Mouse (Mus musculus): Measurements from ENCODE around the gene Tmem30b. TPM values are rescaled to one million over a fixed set of nuclear protein-coding genes. Genes with fewer than 3 reads are reported as not detected.
A peak's percentile ranks its signal among the peaks of the same experiment; 100 is the strongest.
"Not testable (repeated sequence)": the region's sequence is repeated elsewhere in the genome, so short reads cannot be mapped to it uniquely, and the experiment has no call there.

Gene Tmem30b
- polyA plus RNA-seq, 1 experiment from 2014 or later: 9.8 TPM

DNA sequence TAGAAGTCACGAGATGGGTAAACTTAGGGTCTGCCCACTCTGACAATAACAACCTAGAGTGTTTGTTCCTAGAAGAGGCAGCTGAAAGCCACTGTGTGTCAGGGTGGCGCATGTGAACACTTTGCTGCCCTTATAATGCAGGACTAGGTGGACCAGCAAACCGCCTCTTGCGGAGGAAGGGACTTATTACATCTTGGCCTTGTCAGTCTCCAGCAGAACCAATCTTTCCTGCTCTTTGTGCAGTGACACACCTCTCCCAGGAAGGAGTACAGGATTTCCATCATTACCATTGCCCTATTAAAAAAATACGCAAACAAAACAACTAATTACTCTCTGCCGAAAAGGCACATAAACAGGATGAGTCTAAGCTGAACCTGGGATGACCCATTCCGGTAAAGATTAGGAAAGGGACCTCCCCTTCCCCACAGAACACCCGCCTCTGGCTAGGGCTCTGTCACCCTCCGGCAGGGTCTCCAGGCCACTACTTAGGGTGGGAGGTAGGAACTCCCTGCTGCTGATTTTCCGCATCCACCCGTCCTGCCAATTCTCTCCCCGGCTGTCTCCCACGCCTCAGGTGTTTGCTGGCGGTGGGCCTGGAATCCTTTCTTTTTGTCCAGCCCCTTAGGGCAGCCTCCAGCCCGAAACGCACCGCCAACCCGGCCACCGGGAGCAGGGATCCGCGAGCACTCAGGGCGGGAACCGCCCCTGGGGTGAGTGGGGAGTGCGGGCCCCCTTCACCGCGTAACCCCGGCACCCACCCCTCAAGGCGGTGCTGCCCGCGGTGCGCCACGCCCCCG, 37.8 kb upstream of the Tmem30b start:
- H3K9ac ChIP-seq: peak overlapping the region; percentile 83
- no peaks in the 10 kb centered on the region for H3K36me3 ChIP-seq
- peaks cover 39% of the 10 kb centered on the region for H3K27me3 ChIP-seq
- ATAC-seq (replicated peaks; ENCODE audit: low FRiP score): no peak; the same call in 1 of the 2 replicates
- H3K4me2 ChIP-seq: peak overlapping the region; percentile 87
- WGBS: 6% methylated on average over 33 of the region's 33 CpGs
- peaks cover 22% of the 10 kb centered on the region for H3K4me1 ChIP-seq
- H3K9me3 ChIP-seq (replicated peaks): no peaks in the 10 kb centered on the region
- peak overlapping the region; percentile 79 for H3K4me3 ChIP-seq (replicated peaks)
- H3K27ac ChIP-seq: peak overlapping the region; percentile 88

DNA sequence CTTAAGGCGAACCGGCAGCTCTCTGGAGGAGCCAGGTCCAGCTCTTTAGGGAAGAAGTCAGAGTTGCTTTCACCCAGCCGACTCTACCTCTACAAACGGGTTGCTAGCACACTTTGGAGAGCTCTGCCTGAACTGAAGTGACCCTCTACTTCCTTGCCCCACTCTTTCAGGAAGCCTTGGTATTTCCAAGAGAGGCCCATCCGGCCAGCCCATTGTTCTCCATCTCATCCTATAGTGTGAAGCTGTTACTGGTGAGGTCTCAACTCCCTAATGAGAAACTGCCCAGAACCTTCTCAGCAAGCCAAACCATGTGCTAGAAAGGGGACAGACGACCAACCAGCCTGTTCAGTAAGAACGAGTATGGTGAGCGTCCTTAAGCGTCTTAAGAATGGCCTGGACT, 37.1 kb upstream of the Tmem30b start:
- 72% methylated on average over 9 of the region's 9 CpGs for WGBS
- no peak for ATAC-seq (replicated peaks; ENCODE audit: low FRiP score)
- H3K4me2 ChIP-seq: no peak overlapping the region
- H3K4me1 ChIP-seq: peaks cover 22% of the 10 kb centered on the region
- no peak overlapping the region for H3K9ac ChIP-seq
- no peaks in the 10 kb centered on the region for H3K36me3 ChIP-seq
- H3K9me3 ChIP-seq (replicated peaks): no peaks in the 10 kb centered on the region
- peaks cover 34% of the 10 kb centered on the region for H3K27me3 ChIP-seq
- no peak overlapping the region for H3K4me3 ChIP-seq (replicated peaks)
- peak overlapping the region; percentile 88 for H3K27ac ChIP-seq

DNA sequence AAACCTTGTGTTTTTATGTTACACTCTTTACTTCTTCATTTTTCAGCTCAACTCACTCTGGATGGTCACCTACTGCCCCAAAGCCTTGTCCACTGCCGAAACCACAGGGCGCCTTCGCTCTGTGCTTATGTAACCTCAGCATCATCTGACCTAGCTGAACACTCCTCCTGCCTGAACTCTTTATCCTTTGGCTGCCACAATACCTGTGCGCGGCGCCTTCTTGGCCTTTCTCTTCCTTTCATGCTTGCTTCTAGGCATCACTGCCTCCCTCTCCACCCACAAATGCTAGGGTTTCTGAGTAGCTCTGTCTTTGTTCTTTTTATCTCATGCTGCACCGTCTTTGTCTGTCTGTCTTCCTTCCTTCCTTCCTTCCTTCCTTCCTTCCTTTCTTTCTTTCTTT, 34.6 kb upstream of the Tmem30b start:
- no peak for ATAC-seq (replicated peaks; ENCODE audit: low FRiP score)
- no peak overlapping the region for H3K27ac ChIP-seq
- WGBS: 84% methylated on average over 7 of the region's 7 CpGs
- H3K27me3 ChIP-seq: peaks cover 14% of the 10 kb centered on the region
- no peak overlapping the region for H3K4me3 ChIP-seq (replicated peaks)
- no peaks in the 10 kb centered on the region for H3K9me3 ChIP-seq (replicated peaks)
- peaks cover 17% of the 10 kb centered on the region for H3K4me1 ChIP-seq
- no peaks in the 10 kb centered on the region for H3K36me3 ChIP-seq
- no peak overlapping the region for H3K4me2 ChIP-seq
- H3K9ac ChIP-seq: no peak overlapping the region

DNA sequence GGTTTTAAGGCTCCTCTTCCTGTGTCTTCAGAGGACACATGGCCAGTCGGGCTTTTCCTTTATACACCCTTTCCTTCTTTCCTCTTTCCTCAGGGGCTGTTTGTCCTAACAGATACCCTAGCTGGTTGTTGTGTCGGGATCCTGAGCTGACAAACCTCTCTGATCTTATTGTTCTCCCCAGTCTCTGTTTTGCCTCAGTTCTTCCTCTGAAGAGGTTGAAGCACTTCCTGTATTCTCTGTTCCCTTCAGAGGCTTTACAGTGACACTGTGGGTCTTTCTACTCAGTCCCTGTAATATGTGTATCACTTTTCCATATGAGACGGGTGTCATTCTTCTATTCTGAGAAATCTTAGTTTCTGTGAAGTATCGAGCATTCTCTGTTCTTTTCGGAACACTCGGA, 31.9 kb upstream of the Tmem30b start:
- H3K27ac ChIP-seq: no peak overlapping the region
- no peak for ATAC-seq (replicated peaks; ENCODE audit: low FRiP score)
- no peaks in the 10 kb centered on the region for H3K36me3 ChIP-seq
- H3K27me3 ChIP-seq: peaks cover 6% of the 10 kb centered on the region
- no peaks in the 10 kb centered on the region for H3K4me1 ChIP-seq
- H3K4me2 ChIP-seq: no peak overlapping the region
- H3K4me3 ChIP-seq (replicated peaks): no peak overlapping the region
- H3K9me3 ChIP-seq (replicated peaks): no peaks in the 10 kb centered on the region
- 67% methylated on average over 6 of the region's 6 CpGs for WGBS
- H3K9ac ChIP-seq: no peak overlapping the region

DNA sequence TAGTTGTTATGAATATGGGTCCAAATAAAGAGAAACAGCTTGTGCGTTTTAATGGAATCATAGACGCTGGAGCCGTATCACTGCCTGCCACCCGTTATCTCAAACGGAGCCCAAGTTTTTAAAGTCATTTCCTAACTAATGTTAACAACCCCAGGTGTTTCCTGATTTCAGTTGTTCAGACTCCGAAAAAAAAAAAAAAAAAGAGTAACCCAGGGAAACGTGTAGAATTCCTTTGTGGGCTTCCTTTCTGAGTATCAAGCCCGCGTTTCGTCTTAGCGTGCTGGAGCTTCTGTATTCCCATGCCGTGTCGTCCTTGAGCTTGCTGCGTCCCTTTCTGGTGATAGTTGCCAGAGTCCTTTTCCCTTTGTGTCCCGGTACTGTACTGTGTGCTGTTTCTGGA, 28.4 kb upstream of the Tmem30b start:
- peak overlapping the region; percentile 6; the same call in 1 of the 2 replicates for H3K4me2 ChIP-seq
- WGBS: 78% methylated on average over 15 of the region's 15 CpGs
- 0 out of 2 replicates have a peak overlapping the region, but pooled peaks have one; percentile 41 for H3K27ac ChIP-seq
- H3K36me3 ChIP-seq: no peaks in the 10 kb centered on the region
- no peak overlapping the region for H3K9ac ChIP-seq
- H3K27me3 ChIP-seq: no peaks in the 10 kb centered on the region
- H3K4me1 ChIP-seq: no peaks in the 10 kb centered on the region
- no peak overlapping the region for H3K4me3 ChIP-seq (replicated peaks)
- 0 out of 2 replicates have a peak, but pooled peaks cover 2% of the 10 kb centered on the region for H3K9me3 ChIP-seq (replicated peaks)
- no peak for ATAC-seq (replicated peaks; ENCODE audit: low FRiP score)

DNA sequence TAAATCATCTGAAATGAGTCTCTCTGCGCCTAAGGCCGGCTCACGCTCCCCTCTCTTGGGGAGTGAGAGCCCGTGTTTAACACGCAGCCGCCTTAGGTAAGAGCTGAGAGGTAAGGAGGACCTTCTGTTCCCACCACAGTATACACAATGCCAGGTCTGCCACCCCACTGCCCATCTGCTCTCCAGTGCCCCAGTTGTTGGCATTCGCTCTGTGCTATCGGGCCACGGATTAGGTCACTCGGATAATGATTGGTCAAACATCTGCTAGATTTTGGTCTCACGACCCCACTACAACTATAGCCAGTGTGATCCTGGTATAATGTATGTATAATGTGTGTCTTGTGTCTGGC, 19.4 kb upstream of the Tmem30b start:
- Histone ChIP-seq H3K4me1 (peaks cover 6% of the 10 kb centered on the region; the same call in 1 of the 2 replicates), H3K36me3 (no peaks in the 10 kb centered on the region), H3K9ac (0 out of 2 replicates have a peak overlapping the region, but pooled peaks have one; percentile 8), H3K4me3 (replicated peaks) (peak overlapping the region; percentile 35), H3K27ac (no peak overlapping the region), H3K27me3 (peaks cover 11% of the 10 kb centered on the region; the same call in 1 of the 2 replicates), H3K4me2 (peak overlapping the region; percentile 60), H3K9me3 (replicated peaks) (no peaks in the 10 kb centered on the region)
- no peak; the same call in 1 of the 2 replicates for ATAC-seq (replicated peaks; ENCODE audit: low FRiP score)
- WGBS: 73% methylated on average over 11 of the region's 11 CpGs

DNA sequence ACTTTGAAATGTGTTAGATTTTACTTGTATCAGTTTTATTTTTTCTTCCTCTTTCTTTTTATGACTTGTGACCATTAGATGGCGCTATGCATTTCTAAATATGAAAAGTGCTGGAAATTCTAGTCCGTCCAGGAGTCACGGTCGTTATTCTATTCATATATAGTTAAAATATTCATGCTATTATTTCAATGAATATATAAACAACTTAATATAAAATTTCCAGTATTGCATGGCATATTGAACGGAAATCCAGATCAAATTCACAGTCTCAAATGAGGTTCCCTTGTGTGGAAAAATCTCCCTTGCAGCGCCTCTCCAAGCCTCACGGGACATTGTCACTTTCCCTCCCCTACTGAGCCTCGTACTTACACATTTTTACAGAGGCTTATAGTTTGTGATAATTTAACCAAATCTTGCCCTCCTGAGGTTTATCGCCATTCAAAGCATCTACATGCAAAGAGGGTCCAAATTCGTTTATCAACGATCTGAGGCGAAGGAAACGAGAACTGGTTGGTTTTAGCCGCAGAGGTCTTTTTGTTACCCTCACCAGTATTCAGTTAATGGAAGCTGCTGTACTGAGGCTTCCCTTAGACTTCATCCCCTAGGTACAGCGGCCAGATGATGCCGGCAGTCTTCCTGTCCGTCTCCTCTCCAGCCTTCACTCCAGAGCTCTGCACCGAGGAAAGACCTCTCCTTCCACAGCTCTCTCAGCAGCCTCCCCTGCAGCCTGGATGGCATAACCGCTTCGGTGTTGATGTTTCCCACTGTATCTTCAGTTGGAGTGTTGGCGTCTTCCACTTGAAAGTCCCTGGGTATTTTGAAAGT, 18.8 kb upstream of the Tmem30b start:
- H3K9ac ChIP-seq: peak overlapping the region; percentile 8; the same call in 1 of the 2 replicates

DNA sequence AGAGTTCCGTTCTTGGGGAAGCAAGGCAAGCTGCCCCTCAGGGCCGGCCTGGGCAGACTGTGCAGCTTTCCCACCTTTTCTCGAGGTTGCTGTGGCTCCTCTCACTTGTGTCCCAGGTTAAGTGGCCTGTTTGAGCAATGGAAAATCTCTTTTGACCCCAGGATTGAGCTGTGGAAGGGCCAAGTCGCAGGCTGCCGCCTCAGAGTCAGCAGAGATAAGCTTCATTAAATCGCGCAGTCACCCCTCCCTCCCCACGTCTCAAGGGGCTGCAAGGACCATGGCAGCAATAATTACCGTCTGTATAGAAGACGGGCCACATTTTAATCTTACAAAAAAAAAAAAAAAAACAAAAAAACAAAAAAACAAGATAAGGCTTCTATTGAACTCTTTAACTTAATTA, 18.0 kb upstream of the Tmem30b start:
- Histone ChIP-seq H3K4me1 (peaks cover 6% of the 10 kb centered on the region; the same call in 1 of the 2 replicates), H3K9ac (no peak overlapping the region), H3K27ac (no peak overlapping the region), H3K9me3 (replicated peaks) (no peaks in the 10 kb centered on the region), H3K4me2 (no peak overlapping the region), H3K4me3 (replicated peaks) (no peak overlapping the region), H3K27me3 (peaks cover 11% of the 10 kb centered on the region; the same call in 1 of the 2 replicates), H3K36me3 (no peaks in the 10 kb centered on the region)
- ATAC-seq (replicated peaks; ENCODE audit: low FRiP score): no peak
- 20% methylated on average over 10 of the region's 10 CpGs for WGBS

More for the DNA sequence above, 18.8 kb upstream of the Tmem30b start:
- H3K4me3 ChIP-seq (replicated peaks): peak overlapping the region; percentile 35
- peaks cover 6% of the 10 kb centered on the region; the same call in 1 of the 2 replicates for H3K4me1 ChIP-seq
- no peak overlapping the region for H3K27ac ChIP-seq
- H3K36me3 ChIP-seq: no peaks in the 10 kb centered on the region
- no peaks in the 10 kb centered on the region for H3K9me3 ChIP-seq (replicated peaks)
- WGBS: 27% methylated on average over 21 of the region's 21 CpGs
- peaks cover 11% of the 10 kb centered on the region; the same call in 1 of the 2 replicates for H3K27me3 ChIP-seq
- ATAC-seq (replicated peaks; ENCODE audit: low FRiP score): no peak
- H3K4me2 ChIP-seq: peak overlapping the region; percentile 60

DNA sequence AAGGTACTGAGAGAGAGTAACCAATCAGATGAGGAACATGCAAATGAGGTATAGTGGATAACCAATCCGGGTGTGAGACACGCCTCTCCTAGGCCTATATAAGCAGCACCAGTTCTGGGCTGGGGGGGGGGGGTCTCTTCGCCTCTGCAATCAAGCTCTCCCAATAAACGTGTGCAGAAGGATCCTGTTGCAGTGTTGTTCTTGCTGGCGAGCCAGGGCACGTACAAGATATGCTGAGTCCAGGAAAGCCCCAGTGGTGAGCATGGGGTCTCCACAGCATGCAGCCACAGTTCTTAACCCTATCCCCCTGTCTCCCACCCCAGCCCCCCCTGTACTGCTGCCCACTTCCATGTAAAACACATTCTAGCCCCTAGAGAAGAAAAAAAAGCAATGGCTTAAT, 16.9 kb upstream of the Tmem30b start:
- not testable (repeated sequence) for H3K27ac ChIP-seq; H3K36me3 ChIP-seq; H3K4me3 ChIP-seq (replicated peaks); H3K4me2 ChIP-seq; ATAC-seq (replicated peaks; ENCODE audit: low FRiP score); H3K9ac ChIP-seq; H3K9me3 ChIP-seq (replicated peaks); H3K4me1 ChIP-seq
- H3K27me3 ChIP-seq: peaks cover 11% of the 10 kb centered on the region; the same call in 1 of the 2 replicates
- 66% methylated on average over 6 of the region's 6 CpGs for WGBS

DNA sequence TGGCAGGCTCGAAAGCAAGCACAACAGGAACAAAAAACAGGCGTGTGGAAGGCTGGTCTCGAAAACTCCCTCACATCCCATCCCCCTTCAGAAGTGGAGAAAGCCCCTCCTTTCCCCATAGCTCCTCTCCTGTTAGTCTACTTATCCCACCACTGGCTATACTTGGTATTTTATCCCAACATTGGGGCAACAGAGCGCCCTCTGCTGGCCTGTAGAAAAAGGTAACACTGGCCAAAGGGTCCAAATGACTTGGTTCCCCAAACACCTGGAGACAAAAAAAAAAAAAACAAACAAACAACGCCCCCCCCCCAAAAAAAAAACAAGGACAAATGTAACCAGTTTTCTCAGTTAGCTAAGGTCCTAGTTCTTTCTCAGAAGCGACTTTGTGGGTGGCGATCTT, 13.9 kb upstream of the Tmem30b start:
- ATAC-seq (replicated peaks; ENCODE audit: low FRiP score): no peak
- Histone ChIP-seq H3K9me3 (replicated peaks) (no peaks in the 10 kb centered on the region), H3K36me3 (no peaks in the 10 kb centered on the region), H3K4me2 (no peak overlapping the region), H3K9ac (no peak overlapping the region), H3K4me1 (peaks cover 2% of the 10 kb centered on the region; the same call in 1 of the 2 replicates), H3K4me3 (replicated peaks) (no peak overlapping the region), H3K27ac (no peak overlapping the region), H3K27me3 (no peaks in the 10 kb centered on the region)
- 52% methylated on average over 7 of the region's 7 CpGs for WGBS

DNA sequence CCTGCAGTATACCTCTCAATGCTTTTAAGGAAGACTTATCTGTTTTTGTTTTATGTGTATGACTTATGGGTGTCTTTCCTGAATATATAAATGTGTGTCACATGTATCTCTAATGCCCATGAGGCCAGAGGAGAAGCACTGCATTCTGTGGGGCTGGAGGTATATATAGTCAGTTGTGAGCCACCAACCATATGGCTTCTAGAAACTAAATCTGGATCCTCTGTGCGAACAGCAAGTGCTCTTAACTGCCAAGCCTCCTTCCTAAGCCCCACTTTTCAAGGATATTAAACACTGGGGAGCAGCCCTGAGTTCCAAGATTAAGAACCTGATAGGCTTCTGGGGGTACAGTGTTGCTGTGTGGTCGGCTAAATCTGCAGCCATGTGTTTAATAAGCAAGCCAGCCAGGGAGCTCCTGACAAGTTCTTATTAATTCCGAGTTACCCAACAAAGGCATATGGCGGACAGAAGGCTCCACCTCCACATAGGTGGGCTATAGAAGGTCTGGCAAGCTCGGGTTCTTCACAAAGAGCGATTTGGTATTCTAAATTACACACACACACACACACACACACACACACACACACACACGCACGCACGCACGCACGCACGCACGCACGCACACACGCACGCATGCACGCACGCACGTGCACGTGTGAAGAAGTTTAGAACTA, 12.5 kb upstream of the Tmem30b start:
- 90% methylated on average over 20 of the region's 20 CpGs for WGBS
- H3K9ac ChIP-seq: no peak overlapping the region
- no peaks in the 10 kb centered on the region for H3K4me1 ChIP-seq
- H3K9me3 ChIP-seq (replicated peaks): no peaks in the 10 kb centered on the region
- H3K36me3 ChIP-seq: no peaks in the 10 kb centered on the region
- no peak overlapping the region for H3K27ac ChIP-seq
- H3K4me2 ChIP-seq: no peak overlapping the region
- H3K27me3 ChIP-seq: no peaks in the 10 kb centered on the region
- no peak overlapping the region for H3K4me3 ChIP-seq (replicated peaks)
- no peak for ATAC-seq (replicated peaks; ENCODE audit: low FRiP score)

Data from kidney, embryonic 15.5 days (tissue).